Mouse (Mus musculus) hindbrain, embryonic 16.5 days (tissue): ENCODE measurements around the gene Hoxa7. TPM values are rescaled to one million over a fixed set of nuclear protein-coding genes. Genes with fewer than 3 reads are reported as not detected.

Source experiments
- ATAC-seq: fragments of 200-750 bp; cut with Nextera tagmentation; 2 replicates; pipeline ENCODE4 v1.8.0; 2017; ENCODE audit warnings: moderate TSS enrichment, moderate library complexity
- H3K27ac ChIP-seq: fragments of 300-500 bp; sonication (generic); 2 replicates; pipeline ENCODE4 v1.5.1; 2014; ENCODE audit warnings: low read depth, mild to moderate bottlenecking, control low read depth, low read length, moderate library complexity
- H3K27me3 ChIP-seq: fragments of 300-500 bp; sonication (generic); replicated peaks from 2 replicates; pipeline ENCODE4 v1.6.1; 2014; ENCODE audit warnings: low read length; ENCODE audit not compliant: control insufficient read depth, insufficient read depth
- H3K36me3 ChIP-seq: fragments of 300-500 bp; sonication (generic); 2 replicates; pipeline ENCODE4 v1.6.1; 2014; ENCODE audit warnings: mild to moderate bottlenecking, low read length, moderate library complexity, mixed read lengths; ENCODE audit not compliant: control insufficient read depth, insufficient read depth
- H3K4me1 ChIP-seq: fragments of 300-500 bp; sonication (generic); 2 replicates; pipeline ENCODE4 v1.6.1; 2014; ENCODE audit warnings: low read depth, low read length; ENCODE audit not compliant: control insufficient read depth, insufficient read depth
- H3K4me2 ChIP-seq: fragments of 300-500 bp; sonication (generic); 2 replicates; pipeline ENCODE4 v1.6.1; 2014; ENCODE audit warnings: mild to moderate bottlenecking, low read length, control low read depth, moderate library complexity
- H3K4me3 ChIP-seq: fragments of 300-500 bp; sonication (generic); 2 replicates; pipeline ENCODE4 v1.5.1; 2014; ENCODE audit warnings: mild to moderate bottlenecking, low read length, control low read depth, moderate library complexity
- H3K9ac ChIP-seq: fragments of 300-500 bp; sonication (generic); 2 replicates; pipeline ENCODE4 v1.6.1; 2014; ENCODE audit warnings: low read depth, mild to moderate bottlenecking, control low read depth, low read length, moderate library complexity
- H3K9me3 ChIP-seq: fragments of 300-500 bp; sonication (generic); 2 replicates; pipeline ENCODE4 v1.6.1; 2014; ENCODE audit warnings: mild to moderate bottlenecking, low read length, moderate library complexity; ENCODE audit not compliant: control insufficient read depth
- WGBS: fragments of 180-500 bp; shearing (Covaris S2); extraction: QIAGEN DNeasy Blood & Tissue Kit; methylation state at CpG from one replicate; pipeline ENCODE4 v1.1.7; 2014; 5-methylcytosine and 5-hydroxymethylcytosine counted together
- polyA plus RNA-seq: library from polyadenylated mRNA; unstranded; fragments of >200 nt; fragmentation: Nextera tagmentation; extraction: Ambion mirVana; gene quantifications from 2 replicates; pipeline ENCODE4 v1.2.1, GENCODE M21; 2015

Hoxa7 gene
- polyA plus RNA-seq, 1 experiment from 2014 or later: 9.0 TPM

- 7% methylated on average over 7 of the region's 7 CpGs for WGBS
- peak overlapping the region; percentile 91 for H3K27ac ChIP-seq
- no peaks in the 10 kb centered on the region for H3K9me3 ChIP-seq
- H3K4me2 ChIP-seq: peak overlapping the region; percentile 69
- H3K36me3 ChIP-seq: no peaks in the 10 kb centered on the region
- H3K27me3 ChIP-seq: peaks cover 20% of the 10 kb centered on the region
- peak overlapping the region; percentile 34 for H3K4me3 ChIP-seq
- peaks cover 8% of the 10 kb centered on the region for H3K4me1 ChIP-seq
- ATAC-seq: no peak; the same call in 1 of the 2 replicates
- peak overlapping the region; percentile 60 for H3K9ac ChIP-seq
Measured at GRCm38 (mm10) chr6:52171938-52172337, 49.7 kb downstream of the Hoxa7 start.

DNA sequence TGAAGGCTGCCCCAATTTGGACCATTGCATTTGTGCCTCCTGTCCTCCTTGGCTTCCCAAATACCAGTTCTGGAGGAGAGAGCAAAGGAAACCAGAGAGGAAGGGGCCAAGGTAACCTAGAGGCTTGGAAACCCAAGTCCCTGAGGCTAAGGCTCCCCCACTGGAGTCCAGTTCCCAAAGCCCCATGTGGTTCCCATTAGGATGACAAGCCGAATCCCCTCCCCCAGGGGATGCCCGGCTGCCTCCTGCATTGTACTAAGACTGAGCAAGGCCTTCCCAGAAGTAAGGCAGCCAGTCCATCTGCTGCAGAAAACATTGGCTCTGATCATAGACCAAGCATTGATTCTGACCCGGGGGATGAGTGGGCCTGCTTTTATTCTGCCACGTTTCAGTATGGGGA, 50.3 kb downstream of the Hoxa7 start:
- Histone ChIP-seq H3K9me3 (no peaks in the 10 kb centered on the region), H3K27me3 (peaks cover 20% of the 10 kb centered on the region), H3K4me3 (0 out of 2 replicates have a peak overlapping the region, but pooled peaks have one; percentile 0), H3K4me1 (peaks cover 8% of the 10 kb centered on the region), H3K9ac (peak overlapping the region; percentile 60), H3K36me3 (no peaks in the 10 kb centered on the region), H3K4me2 (peak overlapping the region; percentile 69), H3K27ac (peak overlapping the region; percentile 91)
- 4% methylated on average over 4 of the region's 4 CpGs for WGBS
- no peak for ATAC-seq

GRCm38 (mm10) chr6:52170898-52171223, 50.8 kb downstream of the Hoxa7 start:
- H3K27me3 ChIP-seq: peaks cover 20% of the 10 kb centered on the region
- peak overlapping the region; percentile 39 for H3K4me2 ChIP-seq
- no peak for ATAC-seq
- peak overlapping the region; percentile 91 for H3K27ac ChIP-seq
- H3K4me3 ChIP-seq: peak overlapping the region; percentile 10
- H3K36me3 ChIP-seq: no peaks in the 10 kb centered on the region
- H3K9ac ChIP-seq: peak overlapping the region; percentile 64
- WGBS: 7% methylated on average over 5 of the region's 5 CpGs
- H3K4me1 ChIP-seq: peaks cover 8% of the 10 kb centered on the region
- no peaks in the 10 kb centered on the region for H3K9me3 ChIP-seq

DNA sequence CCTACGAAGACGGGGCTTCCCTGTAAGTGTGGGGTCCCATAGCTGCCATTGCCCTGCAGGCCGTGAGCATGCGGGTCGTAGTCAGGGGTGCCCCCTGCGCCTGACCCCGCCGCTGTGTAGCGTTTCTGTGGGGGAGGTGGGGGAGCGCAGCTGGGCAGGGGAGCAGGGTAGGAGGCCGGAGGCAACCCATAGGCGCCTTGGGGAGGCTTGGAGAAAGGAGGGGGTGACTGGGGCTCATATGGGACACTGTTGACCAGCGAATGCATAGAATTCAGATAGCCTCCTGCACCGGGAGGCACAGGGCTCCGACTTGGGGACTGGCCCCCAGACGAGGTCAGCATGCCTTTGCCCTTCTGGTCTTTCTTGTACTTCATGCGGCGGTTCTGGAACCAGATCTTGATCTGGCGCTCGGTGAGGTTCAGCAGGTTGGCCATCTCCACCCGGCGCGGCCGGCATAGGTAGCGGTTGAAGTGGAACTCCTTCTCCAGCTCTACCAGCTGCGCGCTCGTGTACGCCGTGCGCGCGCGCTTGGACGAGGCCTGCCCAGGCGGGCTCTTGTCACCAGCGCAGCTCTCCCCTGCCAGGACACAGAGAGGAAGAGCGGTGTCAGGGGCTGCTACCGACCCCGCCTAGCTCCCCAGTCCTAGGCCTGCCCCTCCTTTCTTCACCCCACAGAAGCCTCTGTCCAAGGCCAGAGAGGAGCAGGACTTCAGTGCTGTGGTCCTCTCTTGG, 51.3 kb downstream of the Hoxa7 start:
- Histone ChIP-seq H3K4me3 (peak overlapping the region; percentile 10), H3K4me1 (peaks cover 8% of the 10 kb centered on the region), H3K9ac (peak overlapping the region; percentile 64), H3K27me3 (peaks cover 20% of the 10 kb centered on the region), H3K4me2 (peak overlapping the region; percentile 39), H3K36me3 (no peaks in the 10 kb centered on the region), H3K27ac (peak overlapping the region; percentile 91), H3K9me3 (no peaks in the 10 kb centered on the region)
- no peak for ATAC-seq
- 2% methylated on average over 37 of the region's 40 CpGs for WGBS

- peaks cover 16% of the 10 kb centered on the region for H3K27me3 ChIP-seq
- no peaks in the 10 kb centered on the region for H3K36me3 ChIP-seq
- H3K4me3 ChIP-seq: peak overlapping the region; percentile 10
- peak overlapping the region; percentile 91 for H3K27ac ChIP-seq
- peak overlapping the region; percentile 39 for H3K4me2 ChIP-seq
- H3K9ac ChIP-seq: peak overlapping the region; percentile 64
- no peaks in the 10 kb centered on the region for H3K9me3 ChIP-seq
- 6% methylated on average over 16 of the region's 16 CpGs for WGBS
- ATAC-seq: no peak
- H3K4me1 ChIP-seq: peaks cover 8% of the 10 kb centered on the region
Measured at GRCm38 (mm10) chr6:52169499-52170165, 52.0 kb downstream of the Hoxa7 start.

DNA sequence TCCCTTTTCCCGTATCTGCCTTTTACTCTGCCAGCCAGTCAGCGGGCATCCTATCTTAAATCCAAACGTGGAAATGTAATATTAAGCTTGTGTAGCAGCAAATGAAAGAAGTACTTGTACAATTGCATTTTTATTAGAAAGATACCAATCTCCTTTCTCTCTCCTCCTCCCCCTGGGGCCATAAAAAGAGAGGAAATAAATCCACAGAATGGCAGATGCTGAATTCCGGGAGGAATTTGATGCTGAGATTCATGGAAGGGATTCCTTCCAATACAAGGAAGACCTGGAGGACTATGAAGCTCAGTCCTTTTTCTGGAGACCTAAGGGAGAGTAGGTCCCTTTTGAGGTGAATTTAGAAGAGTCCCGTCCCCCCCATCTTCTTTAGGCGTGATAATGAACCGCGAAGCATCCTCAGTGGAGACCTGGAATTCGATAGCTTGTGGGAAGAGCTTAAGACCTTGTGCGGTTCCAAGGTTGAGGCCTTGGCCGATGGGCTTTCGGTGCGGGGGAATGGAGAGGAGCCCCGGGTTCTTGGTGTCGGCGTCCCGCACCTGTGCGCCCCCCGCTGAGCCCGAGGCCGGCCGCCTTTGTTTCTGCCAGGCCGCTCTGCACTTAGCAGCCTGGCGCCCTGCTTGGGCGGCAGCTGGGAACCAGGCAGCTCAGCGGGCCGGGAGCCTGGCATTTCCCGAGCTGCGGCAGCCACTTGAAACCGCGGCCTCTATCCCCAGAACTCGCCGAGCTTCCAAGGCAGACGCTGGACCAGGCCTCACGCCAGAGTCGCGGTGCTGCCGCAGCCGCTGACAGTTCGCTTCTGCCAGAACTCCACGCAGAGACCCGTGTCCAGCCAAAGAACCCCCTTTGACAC, 53.2 kb downstream of the Hoxa7 start:
- H3K4me2 ChIP-seq: peak overlapping the region; percentile 80
- peak overlapping the region; percentile 57 for H3K4me3 ChIP-seq
- H3K9me3 ChIP-seq: no peaks in the 10 kb centered on the region
- H3K27me3 ChIP-seq: peaks cover 13% of the 10 kb centered on the region
- H3K9ac ChIP-seq: peak overlapping the region; percentile 75
- H3K27ac ChIP-seq: peak overlapping the region; percentile 97
- peaks cover 8% of the 10 kb centered on the region for H3K4me1 ChIP-seq
- 1% methylated on average over 42 of the region's 42 CpGs for WGBS
- no peak for ATAC-seq
- no peaks in the 10 kb centered on the region for H3K36me3 ChIP-seq

GRCm38 (mm10) chr6:52167736-52168161, 53.9 kb downstream of the Hoxa7 start:
- peaks cover 10% of the 10 kb centered on the region for H3K27me3 ChIP-seq
- H3K27ac ChIP-seq: peak overlapping the region; percentile 97
- H3K4me3 ChIP-seq: peak overlapping the region; percentile 57
- H3K9ac ChIP-seq: peak overlapping the region; percentile 53
- no peak for ATAC-seq
- peak overlapping the region; percentile 80 for H3K4me2 ChIP-seq
- H3K9me3 ChIP-seq: no peaks in the 10 kb centered on the region
- H3K4me1 ChIP-seq: peaks cover 8% of the 10 kb centered on the region
- WGBS: 5% methylated on average over 14 of the region's 14 CpGs
- no peaks in the 10 kb centered on the region for H3K36me3 ChIP-seq

GRCm38 (mm10) chr6:52167176-52167575, 54.5 kb downstream of the Hoxa7 start:
- ATAC-seq: no peak
- H3K4me1 ChIP-seq: peaks cover 7% of the 10 kb centered on the region

More at GRCm38 (mm10) chr6:52167176-52167575, 54.5 kb downstream of the Hoxa7 start:
- Histone ChIP-seq H3K4me2 (peak overlapping the region; percentile 80), H3K27ac (peak overlapping the region; percentile 97), H3K27me3 (peaks cover 10% of the 10 kb centered on the region), H3K36me3 (no peaks in the 10 kb centered on the region), H3K9me3 (no peaks in the 10 kb centered on the region), H3K4me3 (peak overlapping the region; percentile 57), H3K9ac (peak overlapping the region; percentile 83)
- 17% methylated on average over 1 of the region's 1 CpGs for WGBS
